Mouse (Mus musculus): ENCODE results near the gene Ttc23. TPM values are rescaled to one million over a fixed set of nuclear protein-coding genes. Genes with fewer than 3 reads are reported as not detected.

Gene Ttc23
- polyA plus RNA-seq (2012; rRNA removed) (2.5 and 3.0 TPM in 2 replicates), polyA plus RNA-seq (2014; fragmentation: Nextera tagmentation; extraction: Ambion mirVana) (3.7 and 4.0 TPM in 2 replicates)

- TF ChIP-seq CTCF (IDR thresholded peaks at IDR 0.05; ENCODE audit: low read depth) = no peak
- TF ChIP-seq EP300 (IDR thresholded peaks at IDR 0.05; ENCODE audit: low read depth) = no peak
Measured at GRCm38 (mm10) chr7:67647277-67647676, at the start of gene Ttc23. Gene Ttc23 (plus strand): TSS chr7:67647410.

GRCm38 (mm10) chr7:67598050-67598449, 49.2 kb upstream of the Ttc23 start:
- Histone ChIP-seq H3K4me2 (ENCODE audit: low read depth) (no peak overlapping the region), H3K9me3 (ENCODE audit: control insufficient read depth, low read length) (no peaks in the 10 kb centered on the region), H3K36me3 (replicated peaks; ENCODE audit: control insufficient read depth, insufficient read depth, low read depth) (no peaks in the 10 kb centered on the region), H3K27ac (no peak overlapping the region), H3K9ac (replicated peaks) (no peak overlapping the region), H3K27me3 (ENCODE audit: control insufficient read depth, insufficient read depth, low read length) (no peaks in the 10 kb centered on the region), H3K4me3 (ENCODE audit: insufficient read depth in 1 of 2, low read depth in 2 of 2, low read length in 2 of 2) (no peak overlapping the region), H3K4me1 (replicated peaks; ENCODE audit: control insufficient read depth in 2 of 2, insufficient read depth in 2 of 2, low read length in 1 of 2) (peaks cover 0 to 2% of the 10 kb centered on the region in 2 experiments; a peak in 1 of 4 replicates)
- TF ChIP-seq CTCF (IDR thresholded peaks at IDR 0.05; ENCODE audit: low read depth) (no peak), EP300 (IDR thresholded peaks at IDR 0.05; ENCODE audit: low read depth) (no peak)
- ATAC-seq (ENCODE audit: insufficient read depth) (no peak), DNase-seq (ENCODE audit: low read depth in 3 of 3, low spot score in 3 of 3) (no peak)
- 71% methylated on average over 3 of the region's 3 CpGs for WGBS (ENCODE audit: insufficient replicate concordance)

More at GRCm38 (mm10) chr7:67647277-67647676, at the start of gene Ttc23:
- Histone ChIP-seq H3K4me1 (replicated peaks; ENCODE audit: control insufficient read depth in 2 of 2, insufficient read depth in 2 of 2, low read length in 1 of 2) (peaks cover 9 to 10% of the 10 kb centered on the region in 2 experiments), H3K4me2 (ENCODE audit: low read depth) (peak within 1 kb of the TSS; percentile 73), H3K4me3 (ENCODE audit: insufficient read depth in 1 of 2, low read depth in 2 of 2, low read length in 2 of 2) (peak within 1 kb of the TSS; percentile 74 to 99), H3K9me3 (ENCODE audit: control insufficient read depth, low read length) (no peaks in the 10 kb centered on the region), H3K27ac (no peak within 1 kb of the TSS), H3K36me3 (replicated peaks; ENCODE audit: control insufficient read depth, insufficient read depth, low read depth) (no peaks in the 10 kb centered on the region), H3K9ac (replicated peaks) (peak within 1 kb of the TSS; percentile 78), H3K27me3 (ENCODE audit: control insufficient read depth, insufficient read depth, low read length) (no peaks in the 10 kb centered on the region)
- DNase-seq (ENCODE audit: low read depth in 3 of 3, low spot score in 3 of 3) (no peak), ATAC-seq (ENCODE audit: insufficient read depth) (no peak)
- 33% methylated on average over 5 of the region's 5 CpGs for WGBS (ENCODE audit: insufficient replicate concordance)

GRCm38 (mm10) chr7:67605114-67605513, 42.1 kb upstream of the Ttc23 start:
- Histone ChIP-seq H3K4me3 (ENCODE audit: insufficient read depth in 1 of 2, low read depth in 2 of 2, low read length in 2 of 2) (no peak overlapping the region), H3K36me3 (replicated peaks; ENCODE audit: control insufficient read depth, insufficient read depth, low read depth) (no peaks in the 10 kb centered on the region), H3K27ac (no peak overlapping the region), H3K27me3 (ENCODE audit: control insufficient read depth, insufficient read depth, low read length) (no peaks in the 10 kb centered on the region), H3K9me3 (ENCODE audit: control insufficient read depth, low read length) (no peaks in the 10 kb centered on the region), H3K4me2 (ENCODE audit: low read depth) (no peak overlapping the region), H3K4me1 (replicated peaks; ENCODE audit: control insufficient read depth in 2 of 2, insufficient read depth in 2 of 2, low read length in 1 of 2) (no peaks in the 10 kb centered on the region), H3K9ac (replicated peaks) (no peak overlapping the region)
- ATAC-seq (ENCODE audit: insufficient read depth) = no peak
- no peak for DNase-seq (ENCODE audit: low read depth in 3 of 3, low spot score in 3 of 3)
- WGBS (ENCODE audit: insufficient replicate concordance) = 63% methylated on average over 6 of the region's 6 CpGs
- TF ChIP-seq EP300 (IDR thresholded peaks at IDR 0.05; ENCODE audit: low read depth) (no peak), CTCF (IDR thresholded peaks at IDR 0.05; ENCODE audit: low read depth) (no peak)

DNA sequence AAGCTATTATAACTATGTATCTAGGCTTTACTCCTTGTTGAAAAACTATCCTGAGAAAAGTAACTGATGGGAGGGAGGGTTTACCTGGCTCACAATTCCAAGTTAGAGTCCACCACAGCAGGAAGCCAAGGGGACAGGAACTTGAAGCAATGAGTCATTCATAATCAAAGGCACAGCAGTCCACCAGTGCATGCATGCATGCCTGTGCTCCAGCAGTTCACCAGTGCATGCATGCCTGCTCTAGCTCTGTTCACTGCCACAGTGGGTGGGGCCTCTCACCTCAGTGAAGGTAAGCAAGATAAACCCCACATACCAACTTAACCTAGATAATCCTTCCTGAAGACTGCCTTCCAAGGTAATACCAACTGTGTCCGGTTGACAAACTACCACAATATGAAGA, 41.0 kb upstream of the Ttc23 start:
- H3K4me3 ChIP-seq (ENCODE audit: insufficient read depth in 1 of 2, low read depth in 2 of 2, low read length in 2 of 2) = no peak overlapping the region
- no peaks in the 10 kb centered on the region for H3K27me3 ChIP-seq (ENCODE audit: control insufficient read depth, insufficient read depth, low read length)
- H3K4me2 ChIP-seq (ENCODE audit: low read depth) = no peak overlapping the region
- ATAC-seq (ENCODE audit: insufficient read depth) (no peak), DNase-seq (ENCODE audit: low read depth in 3 of 3, low spot score in 3 of 3) (no peak)
- H3K27ac ChIP-seq = no peak overlapping the region
- WGBS (ENCODE audit: insufficient replicate concordance) = 73% methylated on average over 1 of the region's 1 CpGs
- no peak overlapping the region for H3K9ac ChIP-seq (replicated peaks)
- no peaks in the 10 kb centered on the region for H3K4me1 ChIP-seq (replicated peaks; ENCODE audit: control insufficient read depth in 2 of 2, insufficient read depth in 2 of 2, low read length in 1 of 2)
- TF ChIP-seq EP300 (IDR thresholded peaks at IDR 0.05; ENCODE audit: low read depth) (no peak), CTCF (IDR thresholded peaks at IDR 0.05; ENCODE audit: low read depth) (no peak)
- H3K36me3 ChIP-seq (replicated peaks; ENCODE audit: control insufficient read depth, insufficient read depth, low read depth) = no peaks in the 10 kb centered on the region
- H3K9me3 ChIP-seq (ENCODE audit: control insufficient read depth, low read length) = no peaks in the 10 kb centered on the region

GRCm38 (mm10) chr7:67607669-67608347, 39.4 kb upstream of the Ttc23 start:
- WGBS (ENCODE audit: insufficient replicate concordance) = 73% methylated on average over 5 of the region's 5 CpGs
- Histone ChIP-seq H3K36me3 (replicated peaks; ENCODE audit: control insufficient read depth, insufficient read depth, low read depth) (no peaks in the 10 kb centered on the region), H3K27ac (no peak overlapping the region), H3K9ac (replicated peaks) (no peak overlapping the region), H3K4me1 (replicated peaks; ENCODE audit: control insufficient read depth in 2 of 2, insufficient read depth in 2 of 2, low read length in 1 of 2) (no peaks in the 10 kb centered on the region), H3K9me3 (ENCODE audit: control insufficient read depth, low read length) (no peaks in the 10 kb centered on the region), H3K4me3 (ENCODE audit: insufficient read depth in 1 of 2, low read depth in 2 of 2, low read length in 2 of 2) (no peak overlapping the region), H3K4me2 (ENCODE audit: low read depth) (no peak overlapping the region), H3K27me3 (ENCODE audit: control insufficient read depth, insufficient read depth, low read length) (no peaks in the 10 kb centered on the region)
- no peak for DNase-seq (ENCODE audit: low read depth in 3 of 3, low spot score in 3 of 3)
- TF ChIP-seq EP300 (IDR thresholded peaks at IDR 0.05; ENCODE audit: low read depth) (no peak), CTCF (IDR thresholded peaks at IDR 0.05; ENCODE audit: low read depth) (no peak)
- no peak for ATAC-seq (ENCODE audit: insufficient read depth)

Measured in liver, embryonic 14.5 days (tissue).